Mouse (Mus musculus) testis, postnatal 10 days (tissue): ENCODE measurements around the gene Ctsr.
"Not testable (repeated sequence)": the region's sequence is repeated elsewhere in the genome, so short reads cannot be mapped to it uniquely, and the experiment has no call there.

Experiments used
- DNase-seq: peaks from one replicate; pipeline ENCODE4 v3.0.0; 2021; ENCODE audit warnings: low spot score

Gene Ctsr

DNA sequence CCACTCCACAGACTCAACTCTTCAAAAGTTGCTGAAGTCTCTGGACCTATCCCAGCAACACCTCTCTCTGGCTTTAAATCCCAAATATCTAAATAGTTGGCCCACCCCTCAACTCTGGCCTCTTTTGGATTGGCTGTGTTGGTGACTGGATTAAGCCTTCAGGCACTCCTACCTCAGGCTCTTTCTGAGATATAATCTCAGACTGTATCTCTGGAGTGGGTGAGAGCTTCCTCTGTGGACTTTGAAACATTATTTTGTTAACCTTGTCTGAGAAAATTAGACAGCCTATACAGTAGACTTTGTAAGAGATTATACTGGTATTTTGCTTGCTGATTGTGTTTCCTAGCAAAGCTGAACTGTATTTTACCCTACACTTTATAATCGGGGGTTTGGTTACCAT lies at the start of gene Ctsr:
Gene Ctsr, minus strand, starts transcription at position 101 of the 400 bp plus-strand sequence.
- no peak for DNase-seq

DNA sequence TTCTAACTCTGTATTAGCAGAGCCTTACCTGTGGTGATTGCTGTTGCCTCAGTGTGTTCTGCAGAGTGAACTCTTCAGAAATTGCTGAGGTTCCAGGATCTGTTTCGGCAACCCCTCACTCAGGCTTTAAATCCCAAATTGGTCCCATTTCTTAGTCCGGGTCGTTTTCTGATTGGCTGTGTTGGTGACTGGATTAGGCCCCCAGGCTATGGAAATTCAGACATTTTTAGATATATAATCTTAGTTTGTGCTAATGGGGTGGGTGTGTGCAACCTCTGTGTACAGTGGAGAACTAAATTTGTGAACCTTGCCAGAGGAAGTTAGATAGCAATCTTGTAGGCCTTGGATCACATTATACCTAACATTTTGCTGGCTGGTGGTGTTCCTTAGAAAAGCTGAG lies 39.3 kb upstream of the Ctsr start, which contains the start of gene Cts6:
Gene Cts6, minus strand, starts transcription at position 101 of the 400 bp plus-strand sequence.
- DNase-seq = no peak

DNA sequence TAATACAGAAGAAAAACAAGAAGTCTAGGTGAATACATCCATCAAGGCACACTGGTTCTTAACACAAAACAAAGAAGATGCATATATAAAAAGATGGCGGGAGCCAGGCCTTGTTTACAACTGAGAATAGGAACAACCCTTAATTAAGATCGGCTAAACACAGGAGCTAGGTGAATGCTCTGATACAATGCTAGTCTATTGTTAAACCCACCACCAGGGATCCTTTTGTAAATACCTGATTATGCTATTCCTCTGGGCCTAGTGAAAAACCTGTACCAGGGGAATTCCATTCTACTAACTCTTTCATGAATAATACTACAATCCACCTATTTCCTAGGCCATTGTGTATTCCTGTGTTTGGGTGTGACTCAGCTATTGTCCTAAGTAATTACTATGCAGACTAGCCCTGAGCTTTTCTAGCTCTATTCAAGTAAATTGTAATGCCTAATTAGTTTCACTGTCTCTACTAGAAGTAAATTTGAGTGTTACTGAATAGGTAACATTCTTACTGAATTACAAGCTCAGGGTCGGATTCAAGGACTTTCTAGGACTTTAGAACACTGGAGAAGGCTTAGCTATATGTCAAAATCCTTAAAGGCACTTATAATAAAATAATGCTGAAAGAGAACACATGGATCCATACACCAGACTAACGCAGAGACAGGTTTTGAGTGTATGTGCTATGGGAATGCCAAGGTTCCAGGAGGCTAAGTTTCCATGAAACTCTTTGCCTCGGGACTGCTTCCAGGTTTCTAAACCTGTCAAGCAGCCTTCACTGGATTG lies 21.3 kb upstream of the Ctsr start:
- not testable (repeated sequence) for DNase-seq

DNA sequence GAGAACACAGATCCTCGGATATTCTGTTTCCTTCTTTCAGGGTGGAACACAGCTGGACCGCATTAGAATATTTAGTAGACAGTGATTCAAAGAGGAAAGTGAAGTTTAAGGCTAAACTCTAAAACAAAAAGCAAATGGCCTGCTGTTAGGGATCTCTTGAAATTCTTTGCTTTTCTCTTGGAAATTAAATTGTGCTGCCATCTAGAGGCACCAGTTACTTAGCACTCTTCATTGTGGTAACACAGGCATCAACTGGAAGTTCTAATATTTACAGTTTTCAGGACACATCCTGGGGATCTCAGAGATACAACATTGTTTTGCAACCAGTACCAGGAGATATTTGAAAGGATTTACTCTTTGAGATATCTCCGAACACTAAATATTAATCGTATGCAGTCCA lies 566 bp upstream of the Ctsr start:
- no peak for DNase-seq
